Mouse (Mus musculus) thymus, adult 2 months (tissue): ENCODE data around the gene Klhl23. TPM values are rescaled to one million over a fixed set of nuclear protein-coding genes. Genes with fewer than 3 reads are reported as not detected.

Experiments
- DNase-seq: peaks from one replicate; pipeline ENCODE4 v3.0.0; 2021
- H3K27ac ChIP-seq: fragments of 200-500 bp; 2 replicates; pipeline ENCODE4 v1.5.1; 2012; ENCODE audit warnings: low read length, control low read depth; ENCODE audit not compliant: control insufficient read depth, insufficient read depth
- H3K27me3 ChIP-seq: fragments of 200-500 bp; 2 replicates; pipeline ENCODE4 v1.6.1; 2012; ENCODE audit warnings: mild to moderate bottlenecking, low read length, moderate library complexity, mixed read lengths; ENCODE audit not compliant: control insufficient read depth, insufficient read depth
- H3K36me3 ChIP-seq: fragments of 200-500 bp; 2 replicates; pipeline ENCODE4 v1.6.1; 2012; ENCODE audit warnings: mild to moderate bottlenecking, low read length, moderate library complexity; ENCODE audit not compliant: control insufficient read depth, insufficient read depth
- H3K4me1 ChIP-seq: fragments of 200-500 bp; replicated peaks from 2 replicates; pipeline ENCODE4 v1.6.1; 2012; ENCODE audit warnings: low read length; ENCODE audit not compliant: control insufficient read depth, insufficient read depth
- H3K4me3 ChIP-seq: fragments of 200-500 bp; 2 replicates; pipeline ENCODE4 v1.5.1; 2012; ENCODE audit warnings: mild to moderate bottlenecking, low read length, control low read depth, moderate library complexity; ENCODE audit not compliant: control insufficient read depth, insufficient read depth
- CTCF ChIP-seq: fragments of 200-500 bp; IDR thresholded peaks from 2 replicates; pipeline ENCODE4 v1.5.1; 2012; ENCODE audit warnings: mild to moderate bottlenecking, control low read depth, low read length, moderate library complexity, borderline replicate concordance; ENCODE audit not compliant: control insufficient read depth, poor library complexity, insufficient read depth; ENCODE audit errors: extremely low read depth
- POLR2A ChIP-seq: fragments of 200-500 bp; IDR thresholded peaks from 2 replicates; pipeline ENCODE4 v1.6.1; 2012; ENCODE audit warnings: mild to moderate bottlenecking, low read length, control low read depth, moderate library complexity; ENCODE audit not compliant: control insufficient read depth, poor library complexity, insufficient read depth; ENCODE audit errors: extremely low read depth
- WGBS: fragments of 180-500 bp; shearing (Covaris S2); methylation state at CpG from one replicate; pipeline ENCODE4 v1.1.7; 2018; 5-methylcytosine and 5-hydroxymethylcytosine counted together
- polyA plus RNA-seq: library from polyadenylated mRNA; depleted of rRNA; stranded (reverse); fragments of >200 nt; gene quantifications from 2 replicates; pipeline ENCODE4 v1.2.3, GENCODE M21; 2012; rRNA removed

Klhl23 gene
- polyA plus RNA-seq, 1 experiment: 2.5 TPM

GRCm38 (mm10) chr2:69862117-69862657, 40.4 kb downstream of the Klhl23 start:
- H3K27ac ChIP-seq: no peak overlapping the region
- peaks cover 16% of the 10 kb centered on the region for H3K36me3 ChIP-seq
- under 1% methylated on average over 13 of the region's 13 CpGs for WGBS
- H3K4me3 ChIP-seq: peak overlapping the region; percentile 88
- H3K4me1 ChIP-seq: peaks cover 5% of the 10 kb centered on the region; the same call in 1 of the 2 replicates
- no peaks in the 10 kb centered on the region for H3K27me3 ChIP-seq
- no peak for TF ChIP-seq CTCF
- no peak for TF ChIP-seq POLR2A
- DNase-seq: no peak

- no peaks in the 10 kb centered on the region for H3K36me3 ChIP-seq
- H3K27ac ChIP-seq: no peak overlapping the region
- no peak overlapping the region for H3K4me3 ChIP-seq
- TF ChIP-seq CTCF: no peak
- TF ChIP-seq POLR2A: no peak
- DNase-seq: peak; percentile 18
- WGBS: 56% methylated on average over 2 of the region's 2 CpGs
- H3K27me3 ChIP-seq: no peaks in the 10 kb centered on the region
- H3K4me1 ChIP-seq: no peaks in the 10 kb centered on the region; the same call in 1 of the 2 replicates
Measured at GRCm38 (mm10) chr2:69883990-69884391, 62.2 kb downstream of the Klhl23 start.

GRCm38 (mm10) chr2:69884581-69884980, 62.8 kb downstream of the Klhl23 start:
- 44% methylated on average over 6 of the region's 6 CpGs for WGBS
- Histone ChIP-seq H3K4me3 (no peak overlapping the region), H3K27me3 (no peaks in the 10 kb centered on the region), H3K36me3 (no peaks in the 10 kb centered on the region), H3K27ac (no peak overlapping the region), H3K4me1 (no peaks in the 10 kb centered on the region; the same call in 1 of the 2 replicates)
- no peak for TF ChIP-seq CTCF
- no peak for TF ChIP-seq POLR2A
- DNase-seq: no peak

GRCm38 (mm10) chr2:69885050-69885449, 63.3 kb downstream of the Klhl23 start:
- 3% methylated on average over 12 of the region's 12 CpGs for WGBS
- Histone ChIP-seq H3K27ac (peak overlapping the region; percentile 52; the same call in 1 of the 2 replicates), H3K4me3 (peak overlapping the region; percentile 89), H3K36me3 (no peaks in the 10 kb centered on the region), H3K27me3 (no peaks in the 10 kb centered on the region), H3K4me1 (no peaks in the 10 kb centered on the region; the same call in 1 of the 2 replicates)
- TF ChIP-seq POLR2A: no peak
- TF ChIP-seq CTCF: no peak
- no peak for DNase-seq

- Histone ChIP-seq H3K36me3 (no peaks in the 10 kb centered on the region), H3K27ac (peak within 1 kb of the TSS; percentile 52), H3K4me3 (peak within 1 kb of the TSS; percentile 89), H3K4me1 (no peaks in the 10 kb centered on the region; the same call in 1 of the 2 replicates), H3K27me3 (no peaks in the 10 kb centered on the region)
- 1% methylated on average over 45 of the region's 45 CpGs for WGBS
- TF ChIP-seq POLR2A (peak; percentile 70; the same call in 1 of the 2 replicates), CTCF (0 out of 2 replicates have a peak, but pooled peaks have one; percentile 65)
- DNase-seq: peak; percentile 90
Measured at GRCm38 (mm10) chr2:69885451-69886305, 63.9 kb downstream of the Klhl23 start, which contains the start of gene Mettl5. Gene Mettl5 (minus strand): TSS chr2:69885615.

Other genes starting within 250 kb of the Klhl23 start
- 0.11 and 0.50 TPM in 2 replicates for gene Lrp2, start 235.9 kb upstream of the Klhl23 start, polyA plus RNA-seq
- gene Bbs5, start 174.8 kb upstream of the Klhl23 start, polyA plus RNA-seq: 0.39 and 0.45 TPM in 2 replicates
- gene Klhl41, start 151.8 kb upstream of the Klhl23 start, polyA plus RNA-seq: 0.43 TPM in 1 of 2 replicates, not detected in the other
- gene Fastkd1, start 108.4 kb upstream of the Klhl23 start, polyA plus RNA-seq: 5.4 and 5.9 TPM in 2 replicates
- 2.2 and 2.7 TPM in 2 replicates for gene Ppig, start 99.4 kb upstream of the Klhl23 start, polyA plus RNA-seq
- 0.26 and 0.43 TPM in 2 replicates for gene Ccdc173, start 32.4 kb upstream of the Klhl23 start, polyA plus RNA-seq
- gene Phospho2, start 32.3 kb upstream of the Klhl23 start, polyA plus RNA-seq: 87.1 and 106 TPM in 2 replicates
- 5.4 and 6.9 TPM in 2 replicates for gene Ssb, start 39.6 kb downstream of the Klhl23 start, polyA plus RNA-seq
- 4.0 and 4.8 TPM in 2 replicates for gene Mettl5, start 63.7 kb downstream of the Klhl23 start, polyA plus RNA-seq
- 13.7 and 13.9 TPM in 2 replicates for gene Ubr3, start 75.3 kb downstream of the Klhl23 start, polyA plus RNA-seq
- 0.70 and 0.94 TPM in 2 replicates for gene Myo3b, start 217.2 kb downstream of the Klhl23 start, polyA plus RNA-seq